Mouse (Mus musculus) layer of hippocampus, adult 9-11 months (tissue): ENCODE results near the gene Jph2.

Experiments
- DNase-seq: peaks from one replicate; pipeline ENCODE4 v3.0.0; 2022

Gene Jph2

GRCm38 (mm10) chr2:163300069-163301060 lies 97.4 kb downstream of the Jph2 start:
- no peak for DNase-seq

- no peak for DNase-seq
Measured at GRCm38 (mm10) chr2:163296999-163297630, 100.7 kb downstream of the Jph2 start.

- no peak for DNase-seq
Measured at GRCm38 (mm10) chr2:163288881-163289379, 108.9 kb downstream of the Jph2 start.
